Mouse (Mus musculus) left cerebral cortex, postnatal 25 days (tissue): Measurements from ENCODE around the gene Tef. TPM values are rescaled to one million over a fixed set of nuclear protein-coding genes. Genes with fewer than 3 reads are reported as not detected.

Source experiments
- DNase-seq, 2 experiments: peaks; one replicate each; pipeline ENCODE4 v3.0.0; 2022; ENCODE audit warnings: low spot score in 2 of 2, mixed read lengths in 1 of 2
- intact Hi-C: fragments of 180-260 bp; cut with DNase I; formaldehyde crosslinking; loops from one replicate; pipeline ENCODE4 v1.15.1; 2025
- total RNA-seq, 2 experiments: library from RNA; stranded (reverse); gene quantifications; 2 replicates each; pipeline ENCODE4 v1.2.3; 2021

Gene Tef
- total RNA-seq, 2 experiments from 2014 or later: 220 to 246 TPM

- intact Hi-C loops: no loop called here
- DNase-seq: peak in 1 of 2 experiments; percentile 35
These were observed 12.6 kb downstream of the Tef start for GRCm38 (mm10) chr15:81814716-81815370.

GRCm38 (mm10) chr15:81818404-81818803 is 16.2 kb downstream of the Tef start:
- DNase-seq: no peak
- intact Hi-C loops: no loop called here

GRCm38 (mm10) chr15:81822631-81823030 is 20.4 kb downstream of the Tef start:
- DNase-seq: no peak
- intact Hi-C loops: no loop called here

GRCm38 (mm10) chr15:81824832-81825231 is 22.6 kb downstream of the Tef start:
- intact Hi-C loops: no loop called here
- DNase-seq: no peak

GRCm38 (mm10) chr15:81828426-81829207 is 26.4 kb downstream of the Tef start:
- intact Hi-C loops: no loop called here

GRCm38 (mm10) chr15:81829208-81829580 is 27.0 kb downstream of the Tef start:
- no peak for DNase-seq
- intact Hi-C loops: no loop called here

More at GRCm38 (mm10) chr15:81828426-81829207, 26.4 kb downstream of the Tef start:
- DNase-seq: no peak

GRCm38 (mm10) chr15:81830530-81830929 is 28.3 kb downstream of the Tef start:
- no peak for DNase-seq
- intact Hi-C loops: loop anchor here (5.0 kb wide), 1 partner anchor 77 kb away; no protein-coding TSS in a partner anchor

GRCm38 (mm10) chr15:81831136-81831825 is 29.1 kb downstream of the Tef start:
- DNase-seq: peak; percentile 82 to 91
- intact Hi-C loops: loop anchor here (5.0 kb wide), 1 partner anchor 76 kb away; no protein-coding TSS in a partner anchor

- intact Hi-C loops: loop anchor here (5.0 kb wide), 1 partner anchor 75 kb away; no protein-coding TSS in a partner anchor
These were observed 30.0 kb downstream of the Tef start for GRCm38 (mm10) chr15:81832219-81832618.

GRCm38 (mm10) chr15:81833481-81833880 is 31.3 kb downstream of the Tef start:
- intact Hi-C loops: loop anchor here (5.0 kb wide), 1 partner anchor 74 kb away; no protein-coding TSS in a partner anchor
- no peak for DNase-seq

More at GRCm38 (mm10) chr15:81832219-81832618, 30.0 kb downstream of the Tef start:
- no peak for DNase-seq

GRCm38 (mm10) chr15:81834171-81834841 is 32.1 kb downstream of the Tef start:
- intact Hi-C loops: loop anchor here (5.0 kb wide), 1 partner anchor 73 kb away; no protein-coding TSS in a partner anchor

GRCm38 (mm10) chr15:81835007-81835880 is 33.0 kb downstream of the Tef start:
- DNase-seq: no peak
- intact Hi-C loops: no loop called here

More at GRCm38 (mm10) chr15:81834171-81834841, 32.1 kb downstream of the Tef start:
- no peak for DNase-seq

GRCm38 (mm10) chr15:81836124-81836821 is 34.1 kb downstream of the Tef start:
- peak; percentile 85 to 97 for DNase-seq
- intact Hi-C loops: loop anchor here (1.0 kb wide), 1 partner anchor 23 kb away; no protein-coding TSS in a partner anchor

GRCm38 (mm10) chr15:81836966-81837920 is 35.0 kb downstream of the Tef start:
- DNase-seq: no peak
- intact Hi-C loops: loop anchor here (1.0 kb wide), 1 partner anchor 22 kb away; no protein-coding TSS in a partner anchor

- intact Hi-C loops: no loop called here
- no peak for DNase-seq
These were observed 36.5 kb downstream of the Tef start for GRCm38 (mm10) chr15:81838554-81839235.

GRCm38 (mm10) chr15:81839634-81840033 is 37.4 kb downstream of the Tef start:
- intact Hi-C loops: no loop called here

More at GRCm38 (mm10) chr15:81839634-81840033, 37.4 kb downstream of the Tef start:
- peak; percentile 62 to 65 for DNase-seq
